Mouse (Mus musculus) cerebellum, postnatal 10 days (tissue): ENCODE data around the gene Pla2g5.

Experiments used
- DNase-seq, 2 experiments: peaks; one replicate each; pipeline ENCODE4 v3.0.0; 2021; ENCODE audit warnings: mixed read lengths in 2 of 2

Gene Pla2g5

DNA sequence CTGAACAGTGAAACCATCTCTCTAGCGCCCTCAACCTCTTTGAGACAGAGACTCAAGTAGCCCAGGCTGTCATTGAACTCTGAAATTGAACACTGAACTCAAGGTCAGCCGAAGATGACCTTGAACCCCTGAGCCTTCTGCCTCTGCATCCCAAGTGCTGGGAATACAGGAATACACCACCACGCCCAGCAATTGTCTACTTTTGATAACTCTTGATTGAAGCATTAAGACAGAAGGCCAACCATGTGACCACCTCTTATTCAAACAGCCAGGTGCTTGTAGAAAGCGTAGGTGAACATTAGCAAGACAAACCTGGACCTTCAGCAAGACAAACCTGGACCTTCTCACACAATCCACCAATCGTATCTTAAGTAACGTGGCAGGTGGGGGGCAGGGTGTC, 68.9 kb downstream of the Pla2g5 start:
- no peak for DNase-seq

DNA sequence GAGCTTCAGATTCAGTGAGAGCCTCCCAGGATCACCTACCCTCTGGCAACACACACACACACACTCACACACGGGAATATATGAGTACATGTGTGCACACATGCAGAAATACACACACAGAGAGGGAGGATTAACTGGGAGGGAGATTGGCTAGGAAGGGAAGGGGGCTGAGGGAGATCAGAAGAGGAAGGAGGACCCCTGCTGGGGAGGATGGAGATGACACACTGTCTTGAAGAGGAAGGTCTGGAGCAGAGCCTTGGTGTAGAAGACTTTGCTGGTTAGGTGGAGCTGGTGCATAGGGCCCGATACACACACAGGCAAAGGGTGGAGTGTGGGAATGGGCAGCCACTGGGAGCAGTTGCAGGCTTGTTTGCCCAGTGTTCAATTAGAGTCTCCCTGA, 70.0 kb downstream of the Pla2g5 start:
- peak; percentile 69 to 74 for DNase-seq

DNA sequence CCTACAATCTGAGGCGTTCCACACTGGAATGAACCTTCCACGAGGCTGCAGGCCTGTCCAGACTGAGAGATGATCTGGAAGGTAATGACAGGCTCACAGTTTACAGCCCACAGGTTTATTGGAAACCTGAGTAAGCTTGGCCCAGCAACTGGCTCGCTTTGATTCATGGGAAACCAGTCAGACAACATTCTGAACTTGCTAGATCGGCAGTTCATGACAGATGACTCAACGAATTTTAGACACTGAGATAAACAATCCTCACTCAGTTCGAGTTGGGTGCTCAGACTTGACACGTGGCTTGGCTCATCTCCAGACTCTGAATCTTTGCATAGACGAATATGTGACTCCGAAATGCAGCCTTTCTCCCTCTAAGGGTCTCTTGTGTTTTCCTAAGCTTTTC, 70.7 kb downstream of the Pla2g5 start:
- DNase-seq, result no peak

DNA sequence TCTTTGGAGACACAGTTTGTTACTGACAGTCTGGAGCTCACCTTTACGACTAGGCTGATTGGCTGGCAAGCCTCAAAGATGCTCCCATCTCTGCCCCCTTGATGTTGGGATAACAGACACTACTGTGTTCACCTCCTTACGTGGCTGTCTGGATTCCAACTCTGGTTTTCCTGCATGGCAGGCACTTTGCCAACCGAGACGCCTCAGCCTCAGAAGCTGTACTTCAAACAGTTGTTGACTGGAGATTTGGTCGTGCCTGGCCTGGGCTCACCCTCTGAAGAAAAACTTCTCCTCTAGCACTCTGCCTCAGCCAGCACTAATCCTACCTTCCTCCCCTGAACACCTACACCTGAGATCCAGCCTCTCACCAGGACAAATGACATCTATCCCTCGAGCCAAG, 71.8 kb downstream of the Pla2g5 start:
- no peak for DNase-seq

DNA sequence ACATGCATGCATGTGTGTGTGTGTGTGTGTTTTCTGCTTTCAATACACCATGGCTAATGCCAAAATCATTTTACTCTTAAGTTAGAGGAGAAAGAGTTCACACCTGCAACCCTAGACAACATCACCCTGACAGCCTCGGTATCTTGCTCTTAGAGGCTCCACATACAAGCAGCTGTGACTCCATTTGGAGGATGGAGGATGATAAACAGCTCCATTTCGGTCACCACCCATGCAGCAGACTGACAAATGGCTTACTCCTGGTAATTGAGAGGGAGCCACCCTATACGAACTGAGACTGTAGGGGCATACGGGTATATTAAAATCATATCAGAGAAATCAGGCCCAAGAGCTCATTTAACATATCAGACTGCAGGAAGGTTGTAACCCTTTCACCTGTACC, 74.9 kb downstream of the Pla2g5 start:
- DNase-seq, result no peak

DNA sequence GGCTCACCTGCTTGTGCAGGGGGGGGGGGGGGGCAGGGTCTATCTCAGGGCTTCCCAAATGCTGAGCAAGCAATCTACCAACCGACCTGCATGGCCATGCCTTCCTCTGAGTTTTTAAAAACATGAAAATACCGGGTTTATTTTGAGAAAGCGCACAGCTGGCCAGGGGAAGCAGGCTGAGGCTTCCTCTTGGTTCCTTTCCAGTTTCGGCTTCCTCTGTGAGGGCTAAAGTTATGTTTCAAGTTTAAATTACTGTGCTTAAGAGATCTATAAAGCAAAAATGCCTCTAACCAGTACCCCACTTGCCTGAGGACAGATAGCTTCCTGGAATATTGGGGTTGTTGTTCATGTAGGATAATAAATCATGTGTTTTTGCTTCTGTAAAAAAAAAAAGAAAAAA, 77.1 kb downstream of the Pla2g5 start:
- DNase-seq, result no peak

DNA sequence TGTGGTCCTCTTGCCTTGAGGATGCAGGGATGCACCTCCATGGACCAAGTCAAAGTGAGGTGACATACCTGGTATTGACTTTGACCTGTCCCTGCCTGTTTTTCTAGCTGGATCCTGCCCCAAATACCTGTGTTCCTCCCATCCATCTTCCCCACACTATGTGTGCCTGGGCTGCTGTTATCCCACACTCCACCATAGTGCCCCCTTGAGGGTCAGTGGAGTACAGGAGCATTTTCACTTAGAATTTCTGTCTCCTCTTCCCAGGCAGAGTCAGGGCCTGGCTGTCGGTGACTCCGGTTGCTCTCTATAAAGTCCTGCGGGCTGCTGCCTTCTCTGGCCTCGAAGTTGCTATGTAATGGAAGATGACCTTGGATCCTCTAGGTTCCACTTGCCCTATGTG, 77.6 kb downstream of the Pla2g5 start:
- no peak for DNase-seq

DNA sequence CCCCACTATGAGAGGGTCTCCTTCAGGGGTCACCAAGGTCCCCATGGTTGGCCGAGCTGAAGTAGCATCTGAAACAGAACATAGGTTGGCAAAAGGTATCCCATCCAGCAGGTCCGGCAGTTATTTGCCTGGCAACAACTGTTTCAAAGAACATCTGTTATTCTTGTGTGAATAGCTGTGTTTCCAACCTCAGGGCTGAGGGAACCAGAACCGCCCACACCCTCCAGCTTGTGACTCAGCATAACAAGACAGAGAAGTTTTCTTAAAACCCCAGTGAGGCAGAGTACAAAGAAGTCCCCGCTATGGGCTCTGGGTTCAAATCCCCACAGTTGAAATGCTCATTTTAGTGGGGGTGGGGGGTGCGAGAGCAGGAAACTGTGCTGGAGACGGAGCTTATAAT, 81.2 kb downstream of the Pla2g5 start:
- DNase-seq, result no peak

DNA sequence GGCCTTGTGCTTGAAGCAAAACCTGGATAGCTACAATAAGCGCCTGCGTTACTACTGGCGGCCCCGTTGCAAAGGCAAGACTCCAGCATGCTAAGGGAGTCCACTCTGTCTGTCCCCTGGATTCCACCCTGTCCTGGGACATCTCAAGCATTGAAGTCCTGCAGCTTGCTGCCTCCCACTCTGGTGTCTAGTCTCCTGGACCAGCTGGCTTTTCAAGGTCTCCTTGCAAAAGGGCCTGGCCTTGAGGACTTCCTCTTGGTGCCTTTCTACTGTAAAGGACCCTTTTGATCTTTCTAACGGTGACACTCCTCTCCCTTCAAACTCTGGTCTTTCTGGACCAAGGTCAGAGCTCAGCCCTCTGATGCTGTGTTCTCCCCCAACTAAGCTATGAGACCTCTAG, 83.0 kb downstream of the Pla2g5 start:
- no peak for DNase-seq

DNA sequence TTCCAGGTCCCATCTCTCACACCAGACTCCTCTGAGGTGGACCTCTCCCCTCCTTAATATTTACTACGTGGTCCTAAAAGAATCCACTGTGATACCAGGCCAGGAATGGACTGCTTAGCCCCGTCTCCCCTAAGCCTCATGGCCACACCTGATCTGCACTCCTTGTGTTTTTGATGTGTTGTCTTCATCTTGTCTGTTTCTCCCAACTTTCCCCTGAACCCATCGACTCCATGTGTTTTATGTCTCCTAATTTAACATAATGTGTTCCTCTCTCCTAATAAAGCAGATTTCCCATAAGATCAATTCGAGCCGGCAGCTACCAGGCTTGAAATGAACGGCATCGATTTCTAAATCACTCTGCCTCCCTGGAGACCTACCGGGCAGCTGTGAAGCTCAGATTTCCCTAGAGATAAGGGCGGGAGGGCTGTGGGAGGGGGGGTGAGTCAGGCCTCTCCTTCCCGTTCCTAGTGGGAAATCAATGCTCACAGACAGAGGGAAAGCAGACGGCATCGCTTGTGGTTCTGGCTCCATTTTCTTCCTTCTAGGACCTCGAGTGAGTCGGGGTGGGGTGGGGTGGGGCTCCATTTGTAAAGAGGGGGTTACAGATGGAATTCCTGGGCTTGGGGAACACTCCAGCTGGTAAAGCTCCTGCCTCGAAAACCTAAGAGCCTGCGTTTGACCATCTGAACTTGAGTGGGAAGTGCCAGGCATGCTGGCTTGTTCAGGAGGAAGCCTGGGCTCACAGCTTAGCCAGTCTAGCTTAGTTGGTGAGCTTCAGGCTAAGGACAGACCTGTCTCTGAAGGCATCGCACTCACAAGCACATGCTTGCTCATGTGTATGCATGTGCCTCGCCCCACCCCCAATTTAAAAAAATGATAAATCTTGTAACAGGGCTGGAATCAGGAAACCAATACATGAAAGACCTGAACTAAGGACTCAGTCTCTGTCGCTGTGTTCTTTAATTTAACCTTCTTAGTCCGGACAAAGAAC, 85.6 kb downstream of the Pla2g5 start:
- no peak for DNase-seq

DNA sequence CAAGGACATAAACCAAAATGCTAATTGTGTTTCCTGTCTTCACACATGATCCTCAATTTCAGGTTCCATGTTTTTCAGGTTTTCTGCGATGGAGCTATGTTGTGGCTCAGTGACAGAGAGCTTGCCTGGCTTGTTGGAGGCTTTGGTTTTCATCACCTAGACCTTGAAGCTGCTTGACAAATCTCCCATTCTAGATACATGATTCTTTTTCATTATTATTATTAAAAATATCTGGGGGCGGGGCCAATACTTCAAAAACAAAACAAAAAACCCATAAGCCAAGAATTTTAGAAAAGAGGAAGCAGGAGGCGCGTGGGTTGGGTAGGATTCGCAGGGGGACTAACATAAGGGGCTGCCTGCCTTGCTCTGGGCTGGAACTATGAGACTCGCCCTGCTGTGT, 87.8 kb downstream of the Pla2g5 start, which contains the start of gene Pla2g2d:
Gene Pla2g2d, plus strand, starts transcription at position 301 of the 400 bp plus-strand sequence.
- DNase-seq, result no peak

DNA sequence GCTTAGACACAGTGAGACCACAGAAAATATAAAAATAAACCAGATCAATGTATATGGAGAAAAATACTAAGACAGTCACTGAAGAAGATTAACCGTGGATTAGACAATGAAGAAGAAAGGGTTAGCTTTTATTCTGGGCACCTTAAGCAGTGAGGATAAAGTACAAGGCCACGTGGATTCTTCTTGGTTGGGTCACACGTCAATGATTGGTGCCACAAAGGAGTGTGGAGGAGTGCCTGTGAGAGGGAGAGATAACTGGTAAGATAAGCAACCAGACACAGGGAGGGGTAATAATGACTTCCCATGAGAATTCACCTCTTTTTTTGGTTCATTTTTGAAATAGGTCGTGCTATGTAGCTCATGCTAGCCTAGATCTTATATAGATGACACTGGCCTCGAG, 90.9 kb downstream of the Pla2g5 start:
- no peak for DNase-seq

DNA sequence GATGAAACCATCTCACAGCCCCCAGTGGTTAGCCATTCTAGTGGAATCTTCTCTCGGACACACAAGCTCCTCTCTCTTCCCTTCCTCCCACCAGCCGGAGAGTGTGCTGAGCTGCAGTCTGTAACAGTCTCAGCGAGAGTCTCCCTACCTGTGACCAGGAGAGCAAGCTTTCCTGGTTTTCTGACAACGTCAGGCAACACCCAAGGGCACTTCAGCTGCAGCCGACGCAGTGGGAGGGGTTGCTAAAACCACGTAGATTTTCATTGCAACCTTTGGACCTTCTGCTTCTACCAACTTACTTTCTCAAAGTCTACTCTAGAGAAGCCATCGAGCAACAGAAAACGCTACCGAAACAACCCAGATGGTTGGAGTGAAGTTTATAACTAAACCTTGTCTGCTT, 91.3 kb downstream of the Pla2g5 start:
- no peak for DNase-seq

DNA sequence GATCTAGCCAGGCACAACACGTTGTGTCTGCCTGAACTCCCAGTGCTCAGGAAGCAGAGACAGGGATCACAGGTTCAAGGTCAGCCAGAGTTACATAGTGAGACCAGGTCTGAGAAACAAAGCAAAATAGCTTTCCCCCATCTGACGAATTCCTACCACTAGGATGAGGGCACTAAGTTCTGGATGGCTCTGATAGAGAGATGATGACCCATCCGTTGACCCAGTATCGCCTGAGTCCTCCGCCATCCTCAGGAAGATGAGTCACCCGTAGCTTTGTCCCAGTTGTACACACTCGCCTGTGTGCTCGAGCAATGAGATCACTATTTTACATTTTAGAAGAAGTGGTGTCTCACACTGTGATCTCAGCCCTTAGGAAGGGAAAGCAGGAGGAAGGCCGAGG, 101.0 kb downstream of the Pla2g5 start:
- DNase-seq, result no peak

DNA sequence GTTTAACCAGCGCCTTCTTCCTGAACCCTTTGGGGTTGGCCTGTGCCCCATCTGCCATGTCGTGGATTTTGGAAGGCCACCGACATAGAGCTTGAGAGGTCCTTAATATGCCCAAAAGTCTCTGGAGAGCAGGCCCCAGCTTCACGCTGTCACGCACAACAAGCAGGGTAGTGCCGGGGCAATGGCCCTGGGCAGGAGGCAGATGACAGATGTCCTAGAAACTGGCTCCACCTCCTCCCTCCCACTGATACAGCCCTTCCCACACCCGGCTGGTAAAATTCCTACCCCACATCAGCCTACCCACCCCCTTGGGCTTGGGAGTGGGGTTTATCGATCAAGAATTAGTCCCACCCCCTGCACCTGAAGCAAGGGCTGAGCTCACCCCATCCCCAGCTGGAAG, 105.9 kb downstream of the Pla2g5 start, which contains the start of gene Pla2g2f:
Gene Pla2g2f, minus strand, starts transcription at position 211 of the 400 bp plus-strand sequence.
- no peak for DNase-seq

DNA sequence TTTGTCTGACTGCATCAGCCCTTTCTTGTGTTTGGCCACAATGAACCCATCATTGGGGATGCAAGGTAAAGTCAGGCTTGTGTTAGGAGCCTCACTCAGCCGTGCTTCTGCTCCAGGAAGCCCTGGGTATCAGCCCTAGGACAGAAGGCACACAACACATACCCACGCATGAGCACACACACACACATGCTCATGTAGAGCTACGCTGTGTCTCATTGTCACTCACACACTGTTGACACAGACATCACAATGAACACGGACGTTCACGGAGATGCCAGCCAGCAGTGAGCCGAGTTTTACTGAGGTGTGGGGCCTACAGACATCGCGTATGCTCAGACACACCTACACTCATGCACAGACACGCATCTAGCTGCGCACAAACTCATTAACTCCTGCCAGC, 107.3 kb downstream of the Pla2g5 start:
- no peak for DNase-seq

DNA sequence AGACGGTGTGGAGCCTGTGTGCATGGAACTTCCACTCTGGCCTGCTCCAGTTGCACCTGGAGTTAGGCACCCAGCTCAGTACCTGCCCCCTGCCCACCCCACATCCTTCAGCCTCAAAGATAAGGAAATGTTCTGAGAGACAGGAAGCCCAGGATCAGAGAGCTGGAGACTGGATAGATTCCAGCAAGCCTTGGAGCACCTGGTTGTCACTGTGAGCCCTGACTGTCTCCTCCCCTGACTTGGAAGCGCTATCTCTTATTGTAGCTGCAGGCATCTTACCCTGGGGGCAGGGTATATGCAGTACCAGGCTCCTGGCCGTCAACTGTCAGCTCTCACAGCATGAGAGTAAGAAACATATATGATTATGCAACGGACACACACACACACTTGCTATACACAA, 107.8 kb downstream of the Pla2g5 start:
- DNase-seq, result peak; percentile 34 to 52

DNA sequence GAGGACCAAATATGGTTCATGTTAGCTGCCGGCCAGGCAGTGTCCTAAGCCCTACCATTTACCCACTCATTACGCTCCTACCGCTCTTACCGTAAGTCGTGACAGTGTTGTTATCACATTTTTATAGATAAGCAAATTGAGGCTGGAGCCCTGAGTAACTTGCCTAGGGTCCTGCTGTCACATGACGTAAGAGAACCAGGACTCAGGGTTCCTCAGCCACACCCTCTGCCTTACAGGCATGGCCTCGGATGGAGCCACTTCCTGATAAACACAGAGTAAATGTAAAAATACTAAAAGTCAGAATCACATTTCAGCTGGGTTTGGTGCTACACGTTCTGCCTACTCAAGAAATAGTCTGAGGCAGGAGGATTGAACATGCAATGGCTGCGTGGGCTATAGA, 108.8 kb downstream of the Pla2g5 start:
- no peak for DNase-seq

DNA sequence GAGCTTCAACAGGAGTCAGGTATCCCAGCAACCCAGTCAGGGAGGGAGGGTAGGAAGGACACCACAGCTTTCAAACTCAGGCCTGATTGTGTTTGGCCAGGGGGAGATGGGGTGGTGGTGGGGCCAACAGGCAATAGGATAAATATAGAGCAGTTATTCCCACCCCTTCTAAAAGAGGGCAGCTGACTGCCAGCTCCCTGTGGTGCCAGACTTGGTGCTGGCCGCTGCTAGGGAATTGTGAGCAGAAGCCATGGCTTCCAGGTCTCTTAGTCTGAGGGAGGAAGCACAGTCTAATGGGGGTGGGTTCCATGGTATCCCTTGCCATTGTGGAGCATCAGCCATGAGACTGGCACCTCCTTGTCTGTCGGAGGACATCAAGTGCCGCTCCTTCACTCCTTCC, 109.7 kb downstream of the Pla2g5 start:
- DNase-seq, result peak; percentile 59 to 62

DNA sequence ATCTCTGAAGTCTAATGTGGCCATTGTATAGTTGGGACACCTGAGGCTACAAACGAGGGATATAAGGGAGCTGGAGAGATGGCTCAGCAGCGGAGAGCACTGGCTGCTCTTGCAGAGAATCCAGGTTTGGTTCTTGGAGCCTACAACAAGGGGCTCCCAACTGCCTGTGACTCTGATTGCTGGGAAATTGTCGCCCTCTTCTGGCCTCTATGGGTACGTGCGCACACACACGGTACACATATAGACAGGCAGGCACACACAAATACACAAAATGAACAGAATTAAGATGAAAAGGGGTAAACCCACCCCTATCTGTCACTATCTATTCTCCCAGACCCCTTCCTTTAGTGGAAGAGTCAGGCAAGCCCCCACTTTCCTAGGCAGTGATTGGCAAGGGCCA, 110.7 kb downstream of the Pla2g5 start:
- DNase-seq, result no peak
